Mouse (Mus musculus) midbrain, embryonic 14.5 days (tissue): Measurements from ENCODE around the gene B3galnt2. TPM values are rescaled to one million over a fixed set of nuclear protein-coding genes. Genes with fewer than 3 reads are reported as not detected.

Source experiments
- ATAC-seq: fragments of 200-750 bp; cut with Nextera tagmentation; 2 replicates; pipeline ENCODE4 v1.8.0; 2017; ENCODE audit warnings: moderate number of reproducible peaks, moderate library complexity; ENCODE audit not compliant: low FRiP score, low TSS enrichment
- DNase-seq: peaks from one replicate; pipeline ENCODE4 v3.0.0-alpha.2; 2015
- H3K27ac ChIP-seq: fragments of 300-500 bp; sonication (generic); replicated peaks from 2 replicates; pipeline ENCODE4 v1.5.1; 2014; ENCODE audit warnings: mild to moderate bottlenecking, low read depth, low read length, moderate library complexity
- H3K27me3 ChIP-seq: fragments of 300-500 bp; sonication (generic); 2 replicates; pipeline ENCODE4 v1.6.1; 2014; ENCODE audit warnings: low read length, control low read depth, mixed read lengths; ENCODE audit not compliant: control insufficient read depth, insufficient read depth
- H3K36me3 ChIP-seq: fragments of 300-500 bp; sonication (generic); 2 replicates; pipeline ENCODE4 v1.6.1; 2014; ENCODE audit warnings: low read length, control low read depth; ENCODE audit not compliant: control insufficient read depth, insufficient read depth
- H3K4me1 ChIP-seq: fragments of 300-500 bp; sonication (generic); 2 replicates; pipeline ENCODE4 v1.6.1; 2014; ENCODE audit warnings: mild to moderate bottlenecking, antibody characterized with exemption, low read length, control low read depth; ENCODE audit not compliant: control insufficient read depth, insufficient read depth
- H3K4me2 ChIP-seq: fragments of 300-500 bp; sonication (generic); 2 replicates; pipeline ENCODE4 v1.6.1; 2014; ENCODE audit warnings: mild to moderate bottlenecking, low read length, moderate library complexity
- H3K4me3 ChIP-seq: fragments of 300-500 bp; sonication (generic); replicated peaks from 2 replicates; pipeline ENCODE4 v1.5.1; 2014; ENCODE audit warnings: low read depth, low read length
- H3K9ac ChIP-seq: fragments of 300-500 bp; sonication (generic); replicated peaks from 2 replicates; pipeline ENCODE4 v1.6.1; 2014; ENCODE audit warnings: mild to moderate bottlenecking, low read length, moderate library complexity
- H3K9me3 ChIP-seq: fragments of 300-500 bp; sonication (generic); 2 replicates; pipeline ENCODE4 v1.6.1; 2016; ENCODE audit warnings: low read length, control low read depth, mixed read lengths; ENCODE audit not compliant: control insufficient read depth
- whole genome bisulfite sequencing: fragments of 180-500 bp; shearing (Covaris S2); extraction: QIAGEN DNeasy Blood & Tissue Kit; methylation state at CpG from one replicate; pipeline ENCODE4 v1.1.7; 2014; 5-methylcytosine and 5-hydroxymethylcytosine counted together
- polyA plus RNA-seq: library from polyadenylated mRNA; unstranded; fragments of >200 nt; fragmentation: Nextera tagmentation; extraction: Ambion mirVana; gene quantifications from 2 replicates; pipeline ENCODE4 v1.2.1, GENCODE M21; 2014

B3galnt2 gene
- polyA plus RNA-seq, 1 experiment from 2014 or later: 20.6 TPM

DNA sequence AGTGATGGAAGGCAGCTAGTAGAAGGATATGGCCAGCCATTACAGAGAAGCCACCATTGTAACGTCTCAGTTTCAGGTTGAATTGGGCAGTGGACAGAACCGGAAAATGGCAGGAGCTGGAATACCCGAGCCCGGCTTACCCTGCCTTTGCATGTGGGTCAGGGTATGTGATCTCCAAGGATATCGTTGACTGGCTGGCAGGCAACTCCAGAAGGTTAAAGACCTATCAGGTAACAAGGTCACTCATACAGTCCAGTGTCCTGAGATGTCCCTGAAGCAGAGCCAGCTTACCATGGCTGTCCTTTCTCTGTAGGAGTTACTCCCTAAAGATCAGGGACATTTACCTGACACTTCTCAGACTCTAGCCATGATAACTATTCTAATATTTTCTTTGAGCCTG lies 40.8 kb downstream of the B3galnt2 start:
- H3K4me3 ChIP-seq: no peak overlapping the region
- H3K9ac ChIP-seq: no peak overlapping the region
- H3K4me2 ChIP-seq: no peak overlapping the region
- peaks cover 88% of the 10 kb centered on the region for H3K36me3 ChIP-seq
- H3K4me1 ChIP-seq: no peaks in the 10 kb centered on the region
- DNase-seq (no peak), ATAC-seq (no peak)
- WGBS: 96% methylated on average over 5 of the region's 5 CpGs
- no peaks in the 10 kb centered on the region for H3K9me3 ChIP-seq
- no peak overlapping the region for H3K27ac ChIP-seq
- H3K27me3 ChIP-seq: no peaks in the 10 kb centered on the region

DNA sequence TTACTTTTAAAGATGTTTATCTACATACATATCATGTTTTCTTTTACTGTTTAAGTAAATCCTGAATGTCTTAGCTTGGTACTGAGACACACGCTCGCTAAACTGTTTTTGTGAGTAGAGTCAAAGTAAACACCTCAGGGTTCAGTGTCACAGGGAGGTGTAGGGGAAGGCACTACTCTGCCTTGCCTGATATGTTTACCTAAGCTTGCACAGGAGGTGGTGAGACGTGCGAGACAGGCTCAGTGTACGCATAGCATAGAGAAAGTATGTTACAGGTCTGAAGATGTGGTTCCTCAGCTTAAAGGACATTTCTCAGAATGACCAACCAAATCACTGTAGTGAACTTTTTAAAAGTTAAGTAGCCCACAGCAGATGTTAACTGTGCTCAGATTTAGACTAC lies 43.2 kb downstream of the B3galnt2 start:
- H3K9me3 ChIP-seq: no peaks in the 10 kb centered on the region
- DNase-seq (no peak), ATAC-seq (no peak)
- no peaks in the 10 kb centered on the region for H3K27me3 ChIP-seq
- H3K4me1 ChIP-seq: no peaks in the 10 kb centered on the region
- H3K36me3 ChIP-seq: peaks cover 91% of the 10 kb centered on the region
- no peak overlapping the region for H3K4me3 ChIP-seq
- WGBS: 94% methylated on average over 5 of the region's 5 CpGs
- no peak overlapping the region for H3K27ac ChIP-seq
- H3K4me2 ChIP-seq: no peak overlapping the region
- H3K9ac ChIP-seq: no peak overlapping the region

GRCm38 (mm10) chr13:14002706-14003105 lies 48.4 kb downstream of the B3galnt2 start:
- Histone ChIP-seq H3K36me3 (peaks cover 87% of the 10 kb centered on the region), H3K27me3 (no peaks in the 10 kb centered on the region), H3K4me2 (no peak overlapping the region), H3K4me1 (no peaks in the 10 kb centered on the region), H3K27ac (no peak overlapping the region), H3K9me3 (no peaks in the 10 kb centered on the region), H3K4me3 (no peak overlapping the region), H3K9ac (no peak overlapping the region)
- 67% methylated on average over 2 of the region's 2 CpGs for WGBS
- ATAC-seq (no peak), DNase-seq (peak; percentile 42)

- no peaks in the 10 kb centered on the region for H3K27me3 ChIP-seq
- H3K9ac ChIP-seq: no peak overlapping the region
- no peaks in the 10 kb centered on the region for H3K9me3 ChIP-seq
- WGBS: 86% methylated on average over 4 of the region's 4 CpGs
- no peak overlapping the region for H3K4me3 ChIP-seq
- no peak overlapping the region for H3K27ac ChIP-seq
- H3K4me2 ChIP-seq: no peak overlapping the region
- H3K36me3 ChIP-seq: peaks cover 85% of the 10 kb centered on the region
- DNase-seq (peak; percentile 29), ATAC-seq (no peak)
- no peaks in the 10 kb centered on the region for H3K4me1 ChIP-seq
These were observed 49.8 kb downstream of the B3galnt2 start for GRCm38 (mm10) chr13:14004086-14004485.

- no peak overlapping the region for H3K4me3 ChIP-seq
- H3K4me1 ChIP-seq: no peaks in the 10 kb centered on the region
- H3K9me3 ChIP-seq: no peaks in the 10 kb centered on the region
- DNase-seq (no peak), ATAC-seq (no peak)
- H3K4me2 ChIP-seq: no peak overlapping the region
- 98% methylated on average over 5 of the region's 5 CpGs for WGBS
- H3K27ac ChIP-seq: no peak overlapping the region
- no peak overlapping the region for H3K9ac ChIP-seq
- H3K36me3 ChIP-seq: peaks cover 78% of the 10 kb centered on the region
- no peaks in the 10 kb centered on the region for H3K27me3 ChIP-seq
These were observed 50.7 kb downstream of the B3galnt2 start for GRCm38 (mm10) chr13:14004999-14005398.

DNA sequence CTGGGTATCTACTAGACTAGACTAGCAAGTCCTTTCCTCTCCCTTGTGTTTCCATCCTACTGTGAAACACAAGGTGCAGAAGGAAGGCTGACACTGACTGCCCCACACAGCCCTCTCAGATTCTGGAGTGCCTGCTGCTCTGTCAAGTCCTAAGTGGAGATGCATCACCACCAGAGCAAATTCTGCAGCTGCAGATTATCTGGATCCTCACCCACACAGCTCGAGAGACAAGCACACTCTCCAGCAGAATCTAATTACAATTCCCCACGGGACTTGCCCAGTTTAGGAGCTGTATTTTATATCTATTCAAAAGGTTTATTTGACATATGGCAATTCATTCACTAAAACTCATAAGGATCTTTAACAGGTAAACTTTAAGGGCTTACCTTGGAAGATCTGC lies 51.8 kb downstream of the B3galnt2 start:
- ATAC-seq (no peak), DNase-seq (peak; percentile 3)
- Histone ChIP-seq H3K9me3 (no peaks in the 10 kb centered on the region), H3K36me3 (peaks cover 75% of the 10 kb centered on the region), H3K4me3 (no peak overlapping the region), H3K4me2 (no peak overlapping the region), H3K9ac (no peak overlapping the region), H3K27ac (no peak overlapping the region), H3K27me3 (no peaks in the 10 kb centered on the region), H3K4me1 (no peaks in the 10 kb centered on the region)
- 54% methylated on average over 2 of the region's 2 CpGs for WGBS

- Histone ChIP-seq H3K27me3 (no peaks in the 10 kb centered on the region), H3K9me3 (no peaks in the 10 kb centered on the region), H3K27ac (no peak overlapping the region), H3K9ac (no peak overlapping the region), H3K36me3 (peaks cover 61% of the 10 kb centered on the region), H3K4me1 (no peaks in the 10 kb centered on the region), H3K4me3 (no peak overlapping the region), H3K4me2 (no peak overlapping the region)
- no peak for DNase-seq
- ATAC-seq: no peak
- 93% methylated on average over 4 of the region's 4 CpGs for WGBS
These were observed 57.3 kb downstream of the B3galnt2 start for GRCm38 (mm10) chr13:14011454-14011995.

DNA sequence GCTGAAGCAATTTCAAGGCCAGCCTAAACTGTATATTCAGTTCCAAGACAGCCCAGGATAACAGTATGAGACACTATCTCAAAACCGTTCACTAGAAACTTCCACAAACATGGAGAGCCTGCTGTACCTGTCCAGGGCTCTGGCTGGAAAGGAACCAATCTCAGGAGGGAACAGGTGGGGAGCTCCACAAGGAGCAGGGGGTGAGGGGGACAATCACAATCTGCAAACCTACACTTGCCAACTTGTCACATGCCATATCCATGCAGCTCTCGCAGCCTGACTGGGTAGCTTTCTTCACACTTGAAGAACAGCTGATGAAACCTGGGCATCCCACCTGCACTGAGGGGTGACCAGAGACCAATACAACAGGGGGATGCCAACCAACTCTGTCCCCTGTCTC lies 59.7 kb downstream of the B3galnt2 start:
- Histone ChIP-seq H3K9me3 (no peaks in the 10 kb centered on the region), H3K4me3 (no peak overlapping the region), H3K27me3 (no peaks in the 10 kb centered on the region), H3K36me3 (peaks cover 70% of the 10 kb centered on the region), H3K27ac (no peak overlapping the region), H3K4me2 (no peak overlapping the region), H3K9ac (no peak overlapping the region), H3K4me1 (no peaks in the 10 kb centered on the region)
- no peak for DNase-seq
- no peak for ATAC-seq
- 96% methylated on average over 2 of the region's 2 CpGs for WGBS

GRCm38 (mm10) chr13:14014540-14014939 lies 60.3 kb downstream of the B3galnt2 start:
- DNase-seq: no peak
- Histone ChIP-seq H3K27me3 (no peaks in the 10 kb centered on the region), H3K9ac (no peak overlapping the region), H3K9me3 (no peaks in the 10 kb centered on the region), H3K27ac (no peak overlapping the region), H3K36me3 (peaks cover 69% of the 10 kb centered on the region), H3K4me2 (no peak overlapping the region), H3K4me3 (no peak overlapping the region), H3K4me1 (no peaks in the 10 kb centered on the region)
- 93% methylated on average over 4 of the region's 4 CpGs for WGBS
- ATAC-seq: no peak
